In genomic region chr10:61357658-61358057, GRCm38 (mm10) we compare ENCODE assay signal across 10 mouse cellular contexts. TPM values are rescaled to one million over a fixed set of nuclear protein-coding genes. Genes with fewer than 3 reads are reported as not detected.
A peak's percentile ranks its signal among the peaks of the same experiment; 100 is the strongest.
DNase-seq lines count a peak whose midpoint lies in the region; ATAC-seq lines count a peak whose summit lies in the region.
"Had no signal": no experiment of that assay in that cellular context is flagged by ENCODE, and none has a peak within 500 bp of the region (broad histone marks: within the 10 kb centered on the region; RNA-seq: fewer than 3 reads in every experiment).

No protein-coding gene starts in this region.

- H3K27ac ChIP-seq in kidney, embryonic 15.5 days: 0 out of 2 replicates have a peak overlapping the region, but pooled peaks have one; percentile 0
- no peak overlapping the region for H3K27ac ChIP-seq in forebrain, embryonic 14.5 days (ENCODE audit: low read depth, low read length)
- H3K27ac ChIP-seq: liver, embryonic 15.5 days had no signal

- peaks cover 18% of the 10 kb centered on the region for H3K4me1 ChIP-seq in kidney, embryonic 15.5 days
- H3K4me1 ChIP-seq in forebrain, embryonic 14.5 days (ENCODE audit: control insufficient read depth, insufficient read depth, low read length): no peaks in the 10 kb centered on the region
- H3K4me1 ChIP-seq: liver, embryonic 15.5 days had no signal

- peaks cover 24% of the 10 kb centered on the region for H3K36me3 ChIP-seq in kidney, embryonic 15.5 days
- no peaks in the 10 kb centered on the region for H3K36me3 ChIP-seq in forebrain, embryonic 14.5 days (ENCODE audit: control insufficient read depth, insufficient read depth, low read length)
- H3K36me3 ChIP-seq: G1E had no signal

- no peak for DNase-seq in kidney, adult 9 months
- peak; percentile 46 for DNase-seq in gastrocnemius, postnatal 25 days
- DNase-seq in heart, postnatal 4 days: peak; percentile 67
- peak; percentile 67 for DNase-seq in lung, postnatal 36 days
- DNase-seq in forebrain, embryonic 14.5 days (ENCODE audit: low spot score): no peak
- no peak for DNase-seq in adrenal gland, adult 8-10 months
- DNase-seq: thymus, adult 18-20 months had no signal

- no peak for ATAC-seq in kidney, embryonic 15.5 days (replicated peaks; ENCODE audit: low FRiP score)
- ATAC-seq in forebrain, embryonic 14.5 days: no peak

- WGBS in kidney, embryonic 15.5 days: 51% methylated on average over 8 of the region's 8 CpGs
- WGBS in forebrain, embryonic 14.5 days: 77% methylated on average over 8 of the region's 8 CpGs

- no peak overlapping the region for H3K4me3 ChIP-seq in kidney, embryonic 15.5 days (replicated peaks)
- H3K4me3 ChIP-seq in forebrain, embryonic 14.5 days (ENCODE audit: low read depth, low read length): no peak overlapping the region
- H3K4me3 ChIP-seq: liver, embryonic 15.5 days had no signal

- no peak overlapping the region for H3K4me2 ChIP-seq in kidney, embryonic 15.5 days
- no peak overlapping the region for H3K4me2 ChIP-seq in forebrain, embryonic 14.5 days (ENCODE audit: low read length)
- H3K4me2 ChIP-seq: liver, embryonic 15.5 days had no signal

- H3K27me3 ChIP-seq in kidney, embryonic 15.5 days: no peaks in the 10 kb centered on the region
- no peaks in the 10 kb centered on the region for H3K27me3 ChIP-seq in forebrain, embryonic 14.5 days (replicated peaks; ENCODE audit: control insufficient read depth, insufficient read depth, low read length)
- H3K27me3 ChIP-seq: liver, embryonic 15.5 days had no signal

- no peak overlapping the region for H3K9ac ChIP-seq in kidney, embryonic 15.5 days
- no peak overlapping the region for H3K9ac ChIP-seq in forebrain, embryonic 14.5 days (ENCODE audit: low read length)
- H3K9ac ChIP-seq: liver, embryonic 15.5 days had no signal

- H3K9me3 ChIP-seq in kidney, embryonic 15.5 days (replicated peaks): no peaks in the 10 kb centered on the region
- no peaks in the 10 kb centered on the region for H3K9me3 ChIP-seq in forebrain, embryonic 14.5 days (replicated peaks; ENCODE audit: control insufficient read depth, low read length)
- H3K9me3 ChIP-seq: G1E; liver, embryonic 15.5 days had no signal

RNA-seq across cellular contexts. Expression of gene Pald1, which starts 25.7 kb away (rescaled TPM):
- 33.5 and 37.3 TPM in 2 replicates for polyA plus RNA-seq in kidney, embryonic 15.5 days (2015; fragmentation: Nextera tagmentation; extraction: Ambion mirVana)
- 1 to 10 TPM; 3.8 to 9.8 TPM for total RNA-seq in gastrocnemius, postnatal 25 days (2021)
- total RNA-seq in heart, postnatal 4 days (2021): 10 to 100 TPM; 38.1 to 38.9 TPM
- 10.0 and 15.6 TPM in 2 replicates for polyA plus RNA-seq in forebrain, embryonic 14.5 days (2014; fragmentation: Nextera tagmentation; extraction: Ambion mirVana)
- 10 to 100 TPM; 13.2 to 24.9 (median 19.0) TPM for total RNA-seq in adrenal gland, adult 8-10 months (2022)
- total RNA-seq: G1E had no signal

Comparison
In these comparisons a context has a peak if more than half of its experiments do, and no peak if none do; other contexts are left out.
1. DNase-seq: peak in gastrocnemius, postnatal 25 days (single experiment), heart, postnatal 4 days (single experiment) and lung, postnatal 36 days (single experiment); none in kidney, adult 9 months (single experiment), forebrain, embryonic 14.5 days (single experiment) and adrenal gland, adult 8-10 months (single experiment).